Mouse (Mus musculus): ENCODE results near the gene Aqp2.

Aqp2 gene

GRCm38 (mm10) chr15:99578802-99579485, at the start of gene Aqp2:
Gene Aqp2 (plus strand): TSS chr15:99579055.
- DNase-seq: no peak

- DNase-seq: no peak
Observed at GRCm38 (mm10) chr15:99531146-99531545, 47.7 kb upstream of the Aqp2 start.

- no peak for DNase-seq
Observed at GRCm38 (mm10) chr15:99532023-99532422, 46.8 kb upstream of the Aqp2 start.

- no peak for DNase-seq
Observed at GRCm38 (mm10) chr15:99536889-99537862, 41.7 kb upstream of the Aqp2 start.

- no peak for DNase-seq
Observed at GRCm38 (mm10) chr15:99539891-99540290, 39.0 kb upstream of the Aqp2 start.

- DNase-seq: no peak
Observed at GRCm38 (mm10) chr15:99544047-99544446, 34.8 kb upstream of the Aqp2 start.

- no peak for DNase-seq
Observed at GRCm38 (mm10) chr15:99546596-99546995, 32.3 kb upstream of the Aqp2 start.

- DNase-seq: no peak
Observed at GRCm38 (mm10) chr15:99547732-99548131, 31.1 kb upstream of the Aqp2 start.

GRCm38 (mm10) chr15:99549901-99550300, 29.0 kb upstream of the Aqp2 start:
- DNase-seq: no peak

GRCm38 (mm10) chr15:99553767-99554166, 25.1 kb upstream of the Aqp2 start:
- no peak for DNase-seq

GRCm38 (mm10) chr15:99558947-99559346, 19.9 kb upstream of the Aqp2 start:
- no peak for DNase-seq

- DNase-seq: no peak
Observed at GRCm38 (mm10) chr15:99560246-99560645, 18.6 kb upstream of the Aqp2 start.

- DNase-seq: no peak
Observed at GRCm38 (mm10) chr15:99567371-99567770, 11.5 kb upstream of the Aqp2 start.

- DNase-seq: no peak
Observed at GRCm38 (mm10) chr15:99568682-99569081, 10.2 kb upstream of the Aqp2 start.

GRCm38 (mm10) chr15:99569123-99569522, 9.7 kb upstream of the Aqp2 start:
- no peak for DNase-seq

- no peak for DNase-seq
Observed at GRCm38 (mm10) chr15:99583463-99584344, 4.8 kb downstream of the Aqp2 start.

- peak; percentile 17 for DNase-seq
Observed at GRCm38 (mm10) chr15:99584407-99585202, 5.8 kb downstream of the Aqp2 start.

GRCm38 (mm10) chr15:99585741-99586140, 6.9 kb downstream of the Aqp2 start:
- DNase-seq: no peak

GRCm38 (mm10) chr15:99586525-99586924, 7.7 kb downstream of the Aqp2 start:
- DNase-seq: no peak

GRCm38 (mm10) chr15:99589237-99589636, 10.4 kb downstream of the Aqp2 start:
- DNase-seq: no peak

- DNase-seq: no peak
Observed at GRCm38 (mm10) chr15:99589704-99590103, 10.8 kb downstream of the Aqp2 start.
